Mouse (Mus musculus): ENCODE data around the gene Naa20.

- TF ChIP-seq CTCF (IDR thresholded peaks at IDR 0.05; ENCODE audit: low read depth, low read length), result peak; percentile 72
- no peak for TF ChIP-seq POLR2A (IDR thresholded peaks at IDR 0.05; ENCODE audit: extremely low read depth, insufficient read depth, low read length)
Observed at GRCm38 (mm10) chr2:145887937-145888765, 13.7 kb upstream of the Naa20 start.

Measured in liver, adult 2 months (tissue).